Mouse (Mus musculus) R1 (cell line): ENCODE measurements around the gene Evi5l.
A peak's percentile ranks its signal among the peaks of the same experiment; 100 is the strongest.

Experiments
- DNase-seq: peaks from one replicate; pipeline ENCODE4 v3.0.0-alpha.2; 2018; ENCODE audit warnings: low read depth, low spot score

The Evi5l gene

GRCm38 (mm10) chr8:4205246-4206123, 39.1 kb downstream of the Evi5l start:
- peak; percentile 59 for DNase-seq

- DNase-seq: no peak
Observed at GRCm38 (mm10) chr8:4206182-4207015, 40.0 kb downstream of the Evi5l start.

- no peak for DNase-seq
Observed at GRCm38 (mm10) chr8:4207016-4207350, 40.6 kb downstream of the Evi5l start.

DNA sequence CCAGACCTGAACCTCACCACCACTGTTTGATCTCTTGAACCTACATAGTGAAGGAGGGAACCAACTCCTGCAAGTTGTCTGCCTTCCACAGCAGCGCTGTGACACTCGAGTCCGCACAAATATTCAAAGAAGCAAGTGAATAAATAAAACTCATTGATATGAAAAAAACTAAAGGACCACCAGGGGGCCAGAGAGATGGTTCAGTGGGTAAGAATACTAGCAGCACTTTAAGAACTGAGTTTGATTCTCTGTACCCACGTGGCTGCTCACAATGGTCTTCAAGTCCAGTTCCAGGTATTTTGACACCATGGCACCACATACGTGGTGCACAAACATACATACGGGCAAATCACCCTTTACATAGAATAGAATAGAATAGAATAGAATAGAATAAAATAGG, 44.7 kb downstream of the Evi5l start:
- DNase-seq: no peak

GRCm38 (mm10) chr8:4212809-4213209, 46.4 kb downstream of the Evi5l start:
- DNase-seq: peak; percentile 47

GRCm38 (mm10) chr8:4213210-4214005, 47.0 kb downstream of the Evi5l start:
- peak; percentile 81 for DNase-seq

DNA sequence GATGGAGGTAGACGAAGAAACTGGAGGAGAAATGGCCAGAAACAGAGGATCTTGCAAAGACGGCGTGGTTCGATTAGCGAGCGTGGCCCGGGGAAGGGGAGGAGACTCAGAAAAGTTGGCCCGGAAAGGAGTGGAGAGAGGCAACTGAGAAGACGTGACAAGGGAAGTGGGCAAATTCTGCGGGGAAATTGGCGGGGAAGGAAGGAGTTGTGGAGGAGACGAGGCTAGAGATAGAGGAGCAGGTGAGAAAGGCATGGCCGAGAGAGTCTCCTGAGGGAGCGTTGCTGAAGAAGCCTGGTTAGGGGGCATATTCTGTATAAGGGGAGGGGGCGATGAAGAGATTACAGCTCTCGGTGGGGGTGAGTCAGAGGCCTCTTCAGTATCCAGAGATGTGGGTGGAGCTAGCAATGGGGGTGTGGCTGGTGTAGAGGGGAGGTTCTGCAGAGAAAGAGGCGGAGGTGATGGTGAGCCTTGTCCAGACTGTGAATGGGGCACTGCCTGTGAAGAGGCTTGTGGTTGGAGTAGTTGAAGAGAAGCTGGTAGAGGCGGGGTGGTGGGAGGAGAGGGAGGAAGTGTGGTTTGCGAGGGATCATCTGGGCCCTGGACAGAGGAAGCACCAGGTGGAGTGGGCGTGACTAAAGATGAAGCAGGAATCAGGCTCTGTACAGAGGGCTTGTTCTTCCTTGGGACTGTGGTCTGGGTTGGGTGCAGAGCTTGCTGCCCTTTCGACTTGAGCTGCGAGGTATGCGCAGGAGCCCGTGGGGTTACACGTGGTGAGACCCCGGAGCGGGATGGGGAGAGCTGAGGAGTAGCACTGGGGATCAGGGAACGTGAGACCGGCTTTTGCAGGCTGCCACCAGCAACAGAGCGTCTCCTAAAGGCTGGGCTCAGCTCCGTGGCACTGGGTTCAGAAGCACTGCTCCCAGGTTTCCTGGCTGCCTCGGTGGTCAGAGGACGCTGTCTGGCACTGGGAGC, 47.9 kb downstream of the Evi5l start:
- DNase-seq: peak; percentile 89

GRCm38 (mm10) chr8:4216296-4216695, 49.9 kb downstream of the Evi5l start:
- DNase-seq: no peak

DNA sequence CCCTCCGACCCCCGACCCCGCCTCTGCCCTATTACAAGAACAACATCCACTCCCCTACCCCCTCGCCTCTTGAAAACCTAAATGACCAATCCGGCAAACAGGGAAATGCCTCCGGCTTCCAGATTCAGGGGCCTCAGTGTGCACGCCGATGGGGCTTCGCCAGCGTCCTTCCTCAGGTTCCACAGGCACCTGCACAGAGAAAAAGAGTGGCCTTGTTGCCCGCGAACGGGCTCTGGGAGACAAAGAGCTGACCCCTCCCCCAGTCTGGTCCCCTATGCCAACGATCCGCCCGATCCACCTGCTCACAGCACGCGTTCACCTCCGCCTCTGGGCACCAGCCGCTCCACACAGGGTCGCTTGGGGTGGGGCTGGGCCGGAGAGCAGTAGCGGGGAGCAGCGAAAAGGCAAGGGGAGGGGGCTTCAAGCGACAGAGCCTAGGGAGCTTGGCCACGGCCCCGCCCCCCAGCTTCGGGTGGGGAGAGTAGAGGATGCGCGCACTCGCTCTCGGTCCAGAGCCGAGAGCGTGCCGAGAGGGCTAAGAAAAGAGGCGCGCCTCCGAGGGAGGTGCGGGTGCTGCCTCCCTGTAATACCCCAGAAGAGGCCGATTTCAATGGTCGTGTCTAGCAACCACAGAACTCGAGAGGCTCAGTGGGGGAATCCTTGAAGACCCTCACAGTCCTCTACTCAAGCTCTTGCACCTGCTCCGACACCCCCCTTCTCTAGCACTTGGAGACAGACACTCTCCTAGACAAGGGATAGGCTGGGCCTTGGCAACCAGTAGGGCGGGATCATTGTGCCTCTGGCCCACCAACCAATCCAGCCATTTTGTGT, 50.6 kb downstream of the Evi5l start, which contains the start of gene Prr36:
Gene Prr36 (minus strand): TSS at position 669 of the 831 bp plus-strand sequence.
- DNase-seq: peak; percentile 94

DNA sequence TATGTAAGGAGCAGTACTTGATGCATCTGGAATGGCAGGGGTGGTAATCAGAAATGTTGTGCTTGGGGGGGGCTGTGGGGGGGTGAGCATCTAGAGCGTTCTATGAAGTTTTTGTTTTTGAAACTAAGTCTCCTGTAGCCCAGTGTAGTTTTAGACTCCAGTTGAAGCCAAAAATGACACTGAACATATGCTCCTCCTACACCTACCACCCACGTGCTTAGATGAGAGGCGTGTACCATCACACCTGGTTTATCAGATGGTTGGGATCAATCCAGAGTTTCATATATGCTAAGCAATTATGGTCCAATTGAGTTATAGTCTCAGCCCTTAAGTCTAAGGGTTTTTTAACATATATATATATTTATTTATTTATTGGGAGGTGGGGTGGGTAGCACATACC, 53.2 kb downstream of the Evi5l start:
- DNase-seq: no peak

DNA sequence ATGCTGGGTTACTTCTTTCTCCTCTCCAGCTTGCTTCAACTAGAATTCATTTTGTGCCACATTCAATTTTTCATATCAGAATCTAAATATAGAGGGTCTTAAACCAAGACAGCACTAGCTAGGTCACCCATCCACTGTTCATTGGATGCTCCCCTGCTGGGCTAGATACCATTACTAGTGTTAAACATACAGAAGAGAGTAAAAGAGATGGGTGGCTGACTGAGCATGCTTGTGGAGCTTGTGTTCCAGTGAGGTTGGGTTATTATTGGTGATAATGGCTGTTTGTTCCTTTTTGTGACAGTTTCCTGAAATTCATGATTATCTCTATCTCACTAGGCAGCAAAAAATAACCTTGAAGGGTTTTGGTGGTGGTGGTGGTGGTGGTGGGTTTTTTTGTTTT, 55.7 kb downstream of the Evi5l start:
- DNase-seq: no peak

- no peak for DNase-seq
Observed at GRCm38 (mm10) chr8:4226323-4226722, 60.0 kb downstream of the Evi5l start.

GRCm38 (mm10) chr8:4226739-4227347, 60.5 kb downstream of the Evi5l start, which contains the start of gene Lrrc8e:
Lrrc8e (plus strand) TSS chr8:4226827.
- DNase-seq: peak; percentile 42

GRCm38 (mm10) chr8:4227919-4228318, 61.6 kb downstream of the Evi5l start:
- DNase-seq: no peak

DNA sequence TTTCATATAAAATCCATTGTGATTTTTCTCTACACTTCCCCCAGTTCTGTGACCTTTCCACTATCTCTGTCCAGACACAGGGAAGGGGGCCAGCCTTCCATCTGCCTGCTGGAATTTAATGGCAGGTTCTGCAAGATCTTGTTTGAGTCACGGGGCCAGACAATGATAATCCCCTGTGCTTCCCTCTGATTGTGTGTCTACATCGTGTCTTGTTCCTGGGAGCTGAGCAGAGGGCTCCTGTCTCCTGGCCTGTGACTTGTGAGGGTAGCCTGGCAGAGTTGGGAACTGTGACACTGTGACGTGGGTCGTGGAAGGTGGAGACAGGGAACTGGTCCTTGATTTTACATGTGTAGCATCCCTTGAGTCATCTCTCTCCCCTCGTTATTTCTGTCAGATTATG, 63.4 kb downstream of the Evi5l start:
- DNase-seq: no peak

DNA sequence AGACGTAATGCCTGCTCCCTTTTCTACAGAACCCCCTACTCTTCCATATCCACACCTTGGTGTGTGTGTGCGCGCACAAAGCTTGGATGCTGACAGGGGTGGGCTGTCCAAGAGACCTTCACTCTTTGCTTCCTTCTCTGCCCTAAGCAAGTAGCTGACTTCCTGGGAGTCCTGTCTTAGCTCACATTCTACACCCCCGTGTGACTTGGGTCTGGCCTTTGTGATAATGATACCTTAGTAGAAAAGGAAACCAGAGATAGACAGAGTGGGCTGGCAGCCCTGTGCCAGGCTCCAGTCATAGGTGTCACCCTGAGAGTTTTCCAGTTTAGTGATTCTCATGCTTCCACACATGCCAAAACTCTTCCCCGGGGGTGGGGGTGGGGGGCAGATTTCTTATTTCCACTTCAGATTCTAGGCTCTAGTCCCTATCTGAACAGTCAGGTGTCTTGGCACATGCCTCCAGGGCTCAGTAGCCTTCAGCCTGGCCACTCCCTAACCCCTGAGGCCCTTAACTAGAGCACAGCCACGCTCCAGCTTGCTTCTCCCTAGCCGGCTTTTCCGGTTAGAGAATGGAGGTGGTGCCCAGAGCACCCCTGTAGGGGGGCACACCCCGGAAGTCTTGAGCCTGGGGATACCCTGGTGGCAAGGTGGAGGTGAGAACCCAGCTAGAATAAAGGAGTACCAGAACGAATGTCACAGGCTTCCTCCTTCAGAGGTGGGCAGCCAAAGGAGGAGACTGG, 64.4 kb downstream of the Evi5l start:
- no peak for DNase-seq

DNA sequence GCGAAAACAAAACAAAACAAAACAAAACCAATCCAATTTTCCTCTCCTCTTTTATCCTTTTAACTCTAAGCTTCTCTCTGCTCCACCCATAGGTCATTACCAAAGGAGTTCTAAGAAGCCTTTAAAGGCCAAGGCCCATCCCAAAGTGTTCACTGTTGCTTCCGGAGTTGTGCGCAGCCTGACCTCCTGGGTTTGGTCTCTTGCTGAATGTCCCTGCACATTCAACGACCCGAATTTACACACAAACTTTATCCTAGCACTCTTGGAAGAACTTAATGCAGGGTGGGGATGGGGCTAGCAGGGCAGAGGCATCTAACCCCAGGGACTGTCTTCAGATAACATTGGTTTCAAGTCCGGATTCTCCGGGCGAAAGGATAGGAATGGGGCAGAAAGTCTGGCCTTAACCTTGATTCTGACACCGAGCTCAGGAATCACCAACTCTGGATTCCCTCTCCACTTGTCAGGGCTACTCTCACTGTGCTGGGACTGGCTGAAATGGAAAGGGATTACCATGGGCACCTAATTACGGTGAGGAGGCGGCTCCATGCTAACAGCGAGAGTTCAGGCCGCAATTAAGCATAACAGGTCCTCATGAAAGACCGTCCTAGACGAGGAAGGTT, 71.6 kb downstream of the Evi5l start:
- DNase-seq: peak; percentile 63
